Mouse (Mus musculus): ENCODE data around the gene Tmc6.

The Tmc6 gene

DNA sequence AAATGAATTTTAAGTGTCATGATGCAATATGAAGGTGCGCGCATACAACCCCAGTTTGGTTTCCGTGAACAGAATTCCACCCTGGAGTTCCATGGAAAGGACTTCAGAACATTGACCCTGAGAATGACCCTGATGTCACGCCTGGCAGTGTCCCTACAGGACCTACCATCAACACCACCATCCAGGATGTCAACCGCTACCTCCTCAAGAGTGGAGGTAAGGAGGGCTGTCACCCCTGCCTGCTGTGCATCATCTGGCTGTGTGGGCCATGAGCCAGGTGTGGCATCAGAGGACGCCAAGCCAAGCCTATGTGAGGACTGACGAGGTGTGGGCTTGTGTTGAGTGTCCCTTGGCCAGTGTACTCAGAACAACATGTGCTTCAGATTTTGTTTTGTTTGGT is 26.1 kb downstream of the Tmc6 start:
- DNase-seq (ENCODE audit: low read depth), result no peak

DNA sequence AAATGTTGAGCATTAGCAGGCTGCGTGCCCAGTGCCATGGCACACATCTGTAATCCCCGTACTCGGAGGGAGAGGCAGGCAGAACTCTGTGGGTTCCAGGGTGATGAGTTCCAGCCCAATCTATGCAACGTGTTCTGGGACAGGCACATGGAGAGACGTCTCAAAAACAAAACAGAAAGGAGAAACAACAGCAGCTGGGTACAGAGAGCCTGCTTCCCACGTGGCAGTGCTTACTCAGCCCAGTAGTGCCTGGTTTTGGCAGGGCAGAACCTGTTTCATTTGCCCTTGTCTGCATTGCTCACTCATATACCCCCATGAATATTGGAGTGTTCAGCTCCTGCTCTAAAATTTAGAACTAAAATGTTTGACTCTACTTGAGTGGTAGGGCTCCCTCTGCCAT is 30.5 kb downstream of the Tmc6 start:
- DNase-seq (ENCODE audit: low read depth), result no peak

DNA sequence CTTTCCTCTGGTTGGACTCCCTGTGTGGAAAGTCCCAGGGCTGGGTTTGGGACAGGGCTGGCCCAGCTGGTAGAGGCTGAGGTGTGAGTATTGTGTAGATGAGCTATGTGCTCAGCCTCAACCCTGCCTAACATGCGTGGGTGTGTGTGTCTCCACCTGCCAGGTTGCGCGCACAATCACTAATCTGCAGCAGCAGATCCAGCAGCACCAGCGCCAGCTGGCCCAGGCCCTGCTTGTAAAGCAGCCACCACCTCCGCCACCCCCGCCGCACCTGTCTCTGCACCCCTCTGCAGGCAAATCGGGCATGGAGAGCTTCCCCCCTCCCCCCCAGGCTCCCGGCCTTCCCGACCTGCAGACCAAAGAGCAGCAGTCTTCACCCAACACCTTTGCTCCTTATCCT is 32.6 kb downstream of the Tmc6 start:
- no peak for DNase-seq (ENCODE audit: low read depth)

DNA sequence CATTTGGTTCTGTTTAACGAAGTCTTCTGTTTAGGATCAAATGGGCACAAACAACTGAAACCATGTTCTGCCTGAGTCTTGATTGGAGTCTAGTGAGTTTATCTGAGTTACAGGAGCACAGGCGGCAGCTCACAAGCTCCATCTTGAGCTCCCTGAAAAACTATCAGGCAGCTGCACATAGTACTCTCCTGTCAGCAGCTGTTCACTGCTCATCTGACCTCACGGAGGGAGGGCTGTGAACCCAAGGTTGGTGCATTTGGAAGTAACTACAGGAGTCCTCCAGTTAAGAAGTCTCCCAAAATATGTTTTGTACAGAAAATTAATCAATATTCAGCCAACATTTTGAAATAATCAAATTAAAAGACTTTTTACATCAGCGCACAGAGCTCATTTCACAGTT is 33.4 kb downstream of the Tmc6 start:
- DNase-seq (ENCODE audit: low read depth), result no peak

DNA sequence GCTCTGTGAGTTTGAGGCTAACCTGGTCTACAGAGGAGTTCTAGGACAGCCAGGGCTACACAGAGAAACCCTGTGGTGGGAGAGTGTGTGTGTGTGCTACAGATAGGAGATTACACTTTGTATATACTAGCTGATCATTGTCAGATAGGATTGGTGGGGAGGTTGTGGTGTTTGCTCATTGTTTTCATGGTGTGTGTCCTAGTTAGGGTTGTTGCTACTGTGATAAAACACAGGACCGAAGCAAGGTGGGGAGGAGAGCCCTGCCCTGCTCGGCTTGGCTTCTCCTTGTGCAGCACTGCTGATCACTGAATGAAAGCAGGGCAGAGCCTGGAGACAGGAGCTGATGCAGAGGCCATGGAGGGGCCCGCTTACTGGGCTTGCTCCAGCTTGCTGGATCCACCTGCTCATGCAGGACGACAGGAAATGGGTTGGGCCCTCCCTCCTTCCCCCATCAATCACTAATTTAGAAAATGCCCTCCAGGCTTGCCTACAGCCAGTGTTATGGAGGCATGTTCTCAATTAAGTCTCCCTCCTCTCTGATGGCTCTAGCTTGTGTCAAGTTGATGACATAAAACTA is 38.5 kb downstream of the Tmc6 start:
- no peak for DNase-seq (ENCODE audit: low read depth)

DNA sequence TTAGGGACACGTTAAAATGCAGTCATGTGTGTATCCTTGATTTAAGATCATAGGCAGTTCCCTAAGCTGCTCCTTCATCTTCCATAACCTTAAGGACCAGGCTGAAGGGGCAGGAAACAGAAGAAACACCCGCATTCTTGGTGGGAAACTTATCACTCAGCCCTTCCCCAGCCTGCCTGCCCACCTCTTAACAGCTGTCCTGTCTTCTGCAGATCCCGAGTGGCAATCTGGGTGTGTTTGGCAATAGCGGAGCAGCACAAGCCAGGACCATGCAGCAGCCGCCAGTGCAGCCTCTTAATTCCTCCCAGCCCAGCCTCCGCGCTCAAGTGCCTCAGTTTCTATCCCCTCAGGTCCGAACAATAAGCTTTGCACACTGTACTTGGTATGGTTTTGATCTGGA is 39.3 kb downstream of the Tmc6 start:
- no peak for DNase-seq (ENCODE audit: low read depth)

DNA sequence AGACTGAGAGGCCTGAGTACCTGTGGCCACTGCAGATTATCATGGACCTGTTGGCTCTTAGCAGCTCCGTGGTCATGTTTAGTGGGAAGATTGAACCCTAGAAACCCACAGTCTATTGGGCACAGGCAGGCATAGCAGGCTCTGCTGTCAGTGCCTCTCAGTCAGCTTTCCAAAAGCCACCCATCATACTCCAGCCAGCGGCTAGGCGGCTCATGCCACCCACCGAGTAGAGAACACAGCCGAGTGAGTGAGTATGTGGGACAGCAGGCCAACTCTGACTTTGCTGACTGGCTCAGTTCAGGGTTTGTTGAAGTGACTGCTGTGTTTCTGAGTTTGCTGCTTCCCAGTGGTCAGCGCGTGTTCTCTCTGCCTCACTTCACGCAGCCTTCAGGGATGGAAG is 39.8 kb downstream of the Tmc6 start:
- DNase-seq (ENCODE audit: low read depth), result no peak

DNA sequence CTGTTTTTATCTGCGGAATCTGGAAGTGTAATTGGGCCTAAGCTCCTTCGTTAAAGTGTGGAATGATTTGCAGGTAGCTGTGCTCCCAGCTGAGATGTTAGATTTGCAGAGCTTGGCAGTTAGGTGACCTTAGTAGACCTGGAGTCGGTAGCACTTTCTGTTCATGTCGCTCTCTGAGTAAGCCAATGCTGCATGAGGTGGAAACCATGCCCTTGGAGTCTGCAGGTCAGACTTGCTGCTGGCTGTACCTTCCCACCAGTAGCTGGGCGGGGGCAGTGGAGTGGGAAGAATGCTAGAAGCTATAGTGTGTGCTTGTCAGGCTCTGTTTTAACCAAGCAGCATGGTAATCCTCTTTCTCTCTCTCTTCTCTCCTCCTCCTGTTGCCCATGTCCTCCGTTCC is 40.9 kb downstream of the Tmc6 start:
- no peak for DNase-seq (ENCODE audit: low read depth)

DNA sequence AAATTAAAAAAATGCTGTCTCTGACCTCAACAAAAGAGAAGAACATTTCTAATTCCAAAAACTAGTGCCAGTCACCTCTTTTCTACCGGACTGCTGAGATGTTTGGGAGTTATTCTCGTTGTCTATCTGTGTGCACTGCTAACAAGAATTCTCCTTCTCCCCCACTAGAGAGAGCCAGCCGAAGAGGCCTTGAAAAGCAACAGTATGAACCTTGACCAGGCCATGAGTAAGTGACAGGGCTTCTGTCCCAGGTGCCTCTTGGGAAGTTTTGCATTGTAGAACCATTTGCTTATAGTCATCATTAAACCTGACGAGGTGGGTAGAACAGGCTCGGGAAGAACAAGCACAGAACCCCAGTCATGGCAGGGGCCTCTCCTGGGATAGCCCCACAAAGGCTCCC is 43.9 kb downstream of the Tmc6 start:
- no peak for DNase-seq (ENCODE audit: low read depth)

DNA sequence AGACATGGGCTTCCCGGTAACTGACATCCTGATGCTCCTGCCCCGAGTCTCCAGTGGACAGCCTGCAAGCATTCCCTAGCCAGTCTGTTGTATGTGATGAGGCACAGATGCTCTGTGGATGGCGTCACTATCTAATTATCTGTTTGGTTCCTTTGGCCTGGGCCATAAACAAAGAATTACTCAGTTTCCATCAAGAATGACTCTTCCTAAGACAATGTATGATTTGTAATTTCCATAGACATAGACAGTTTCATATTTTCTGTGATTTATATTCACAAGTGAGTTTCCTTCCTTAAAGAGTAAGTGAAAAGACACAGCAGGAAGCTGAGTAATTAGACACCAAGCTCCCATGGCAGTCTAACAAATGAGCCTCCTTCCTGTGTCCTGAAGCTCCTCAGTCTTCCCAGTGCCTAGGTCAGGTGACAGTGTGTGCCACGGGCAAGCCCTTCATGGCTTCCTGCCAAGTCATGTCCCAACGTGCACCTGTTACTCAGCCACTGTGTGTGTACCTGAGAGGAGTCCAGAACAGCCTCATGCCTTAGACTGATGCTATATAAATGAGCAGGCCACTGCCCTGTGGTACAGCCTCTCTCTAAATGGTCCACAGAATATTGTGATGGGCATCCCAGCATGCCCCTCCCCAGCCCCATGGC is 45.8 kb downstream of the Tmc6 start:
- no peak for DNase-seq (ENCODE audit: low read depth)

DNA sequence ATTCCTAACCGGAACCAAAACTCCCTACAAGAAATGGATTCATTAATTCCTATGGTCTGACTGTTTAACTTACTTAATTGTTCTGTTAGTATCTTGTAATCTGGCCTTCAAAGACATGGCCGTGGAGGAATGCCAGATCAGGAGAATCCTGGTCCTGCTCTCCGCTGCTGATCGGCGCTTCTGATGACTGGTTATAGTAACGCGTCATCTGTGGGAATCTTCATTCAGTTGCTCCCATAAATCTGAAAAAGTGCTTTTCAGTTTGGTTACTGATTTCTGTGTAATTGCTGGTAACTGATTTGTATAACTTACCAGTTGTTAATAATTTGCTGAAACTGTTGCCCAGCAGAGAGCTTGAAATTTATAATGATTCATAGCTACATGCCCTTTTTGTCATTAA is 50.5 kb downstream of the Tmc6 start:
- DNase-seq (ENCODE audit: low read depth), result no peak

DNA sequence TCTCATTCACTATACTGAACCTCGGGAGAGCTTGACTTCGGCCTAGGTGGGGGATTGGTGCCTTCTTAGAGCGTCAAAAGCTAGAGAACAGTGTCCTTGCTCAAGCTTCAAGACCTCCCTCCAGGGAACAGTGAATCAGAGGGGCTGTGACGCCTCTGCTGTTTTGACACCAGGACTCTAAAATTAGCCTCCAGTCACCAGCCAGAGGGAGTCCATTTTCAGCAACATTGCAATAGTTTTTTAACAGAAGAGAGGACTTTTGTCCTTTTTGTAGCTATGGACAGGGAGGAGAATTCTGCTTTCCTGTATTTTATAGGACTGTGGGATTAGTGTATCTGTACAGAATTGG is 51.5 kb downstream of the Tmc6 start:
- DNase-seq (ENCODE audit: low read depth), result no peak

DNA sequence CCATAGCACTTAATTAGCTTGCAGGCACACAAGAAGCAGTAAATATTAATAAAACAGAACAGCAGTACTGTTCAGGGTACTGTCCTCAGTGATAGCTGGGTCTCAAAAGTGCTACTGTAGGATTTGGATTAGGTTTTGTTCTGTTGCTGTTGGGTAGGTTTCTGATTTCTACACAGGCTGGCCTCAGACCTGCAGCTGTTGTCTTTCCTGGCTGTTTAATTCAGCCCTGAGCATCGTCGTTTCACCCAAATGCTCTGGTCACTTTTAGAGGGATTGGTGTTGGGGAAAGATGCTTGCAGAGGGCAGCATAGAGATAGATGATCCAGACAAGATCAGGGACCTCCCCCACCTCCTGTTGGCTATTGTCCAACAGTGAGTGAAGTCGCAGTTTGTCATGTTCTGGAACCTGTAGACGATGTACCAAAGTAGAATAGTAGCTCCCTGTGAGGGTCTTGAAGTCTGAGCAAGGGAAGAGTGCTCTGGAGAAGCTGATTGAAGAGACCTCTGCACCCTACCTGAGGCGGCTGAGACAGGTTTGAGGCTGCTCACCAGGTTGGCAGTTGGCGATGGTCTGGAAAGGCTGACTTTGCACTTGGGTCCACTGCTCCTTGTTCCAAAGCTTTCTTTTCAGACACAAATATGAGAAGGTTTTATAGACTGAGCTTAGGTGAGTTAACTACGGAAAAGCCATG is 52.1 kb downstream of the Tmc6 start:
- DNase-seq (ENCODE audit: low read depth), result no peak

DNA sequence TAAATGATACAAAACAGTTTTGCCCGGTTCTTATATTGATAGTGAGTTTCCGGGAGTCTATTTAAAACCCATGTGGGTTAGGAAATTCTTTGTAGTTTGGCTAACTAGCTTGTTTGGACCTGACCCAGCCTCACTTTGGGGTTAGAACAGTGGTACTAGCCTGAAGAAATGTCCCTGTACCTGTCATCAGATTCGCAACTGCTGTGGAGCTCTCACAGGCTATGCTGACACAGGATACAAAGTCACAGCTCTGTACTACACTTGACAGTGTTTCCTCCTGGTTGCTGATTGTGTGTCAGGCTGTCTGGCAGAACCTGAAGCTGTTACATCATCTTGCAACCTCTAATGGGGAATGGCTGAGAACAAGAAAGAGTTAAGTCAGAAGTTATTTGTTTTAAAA is 52.7 kb downstream of the Tmc6 start:
- DNase-seq (ENCODE audit: low read depth), result no peak

DNA sequence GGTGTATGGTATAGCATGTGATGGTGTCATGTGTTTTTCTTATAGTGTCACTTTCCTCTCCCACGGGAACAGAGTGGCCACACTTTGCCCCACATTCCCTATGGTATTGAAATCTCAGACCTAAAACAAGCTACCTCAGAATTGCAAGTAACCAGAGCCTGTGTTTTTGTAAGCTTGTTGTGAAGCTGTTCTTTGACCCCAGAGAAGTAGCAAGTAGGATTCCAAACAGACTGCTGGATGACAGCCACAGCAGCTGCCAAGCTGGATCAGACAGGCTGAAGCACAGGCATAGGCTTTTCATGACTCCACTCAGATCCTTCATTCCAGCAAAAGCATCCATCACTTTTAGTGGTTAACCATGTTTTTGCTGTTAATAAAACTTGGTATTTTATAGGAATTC is 53.2 kb downstream of the Tmc6 start:
- no peak for DNase-seq (ENCODE audit: low read depth)

DNA sequence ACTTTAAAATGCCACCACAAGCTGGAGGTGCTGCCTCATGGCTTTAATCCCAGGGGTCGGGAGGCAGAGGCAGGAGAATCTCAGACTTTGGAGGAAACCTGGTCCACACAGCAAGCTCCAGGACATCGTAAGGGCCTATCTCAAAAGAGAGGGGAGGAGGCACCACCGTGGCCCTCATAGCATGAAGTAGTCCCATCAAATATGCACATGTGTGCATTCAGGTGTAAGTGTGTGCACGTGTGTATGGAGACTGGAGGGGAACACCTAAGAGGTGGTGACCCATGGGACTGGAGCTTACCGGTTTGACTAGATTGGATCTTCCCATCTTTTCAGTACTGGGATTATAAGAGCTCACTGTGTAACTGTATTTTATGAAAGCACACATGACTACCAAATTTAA is 53.8 kb downstream of the Tmc6 start:
- no peak for DNase-seq (ENCODE audit: low read depth)

DNA sequence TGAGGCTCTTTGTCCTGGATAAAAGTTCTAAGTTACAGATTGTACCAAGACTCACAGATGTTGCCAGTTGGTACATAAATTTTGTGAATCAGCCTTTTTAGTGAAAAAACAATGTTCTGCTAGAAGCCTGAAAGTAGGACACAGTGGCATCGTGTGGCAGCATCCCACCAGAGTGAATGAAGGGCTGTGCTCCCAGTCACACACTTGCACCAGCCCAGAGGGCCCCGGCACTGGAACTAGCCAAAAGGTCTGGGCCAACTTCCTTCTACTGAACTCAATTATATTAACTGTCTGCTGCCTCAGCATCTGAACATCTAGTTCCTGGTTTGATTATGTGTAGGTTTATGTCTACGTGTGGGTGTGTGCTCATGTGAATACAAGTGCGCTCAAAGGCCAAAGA is 55.0 kb downstream of the Tmc6 start:
- no peak for DNase-seq (ENCODE audit: low read depth)

DNA sequence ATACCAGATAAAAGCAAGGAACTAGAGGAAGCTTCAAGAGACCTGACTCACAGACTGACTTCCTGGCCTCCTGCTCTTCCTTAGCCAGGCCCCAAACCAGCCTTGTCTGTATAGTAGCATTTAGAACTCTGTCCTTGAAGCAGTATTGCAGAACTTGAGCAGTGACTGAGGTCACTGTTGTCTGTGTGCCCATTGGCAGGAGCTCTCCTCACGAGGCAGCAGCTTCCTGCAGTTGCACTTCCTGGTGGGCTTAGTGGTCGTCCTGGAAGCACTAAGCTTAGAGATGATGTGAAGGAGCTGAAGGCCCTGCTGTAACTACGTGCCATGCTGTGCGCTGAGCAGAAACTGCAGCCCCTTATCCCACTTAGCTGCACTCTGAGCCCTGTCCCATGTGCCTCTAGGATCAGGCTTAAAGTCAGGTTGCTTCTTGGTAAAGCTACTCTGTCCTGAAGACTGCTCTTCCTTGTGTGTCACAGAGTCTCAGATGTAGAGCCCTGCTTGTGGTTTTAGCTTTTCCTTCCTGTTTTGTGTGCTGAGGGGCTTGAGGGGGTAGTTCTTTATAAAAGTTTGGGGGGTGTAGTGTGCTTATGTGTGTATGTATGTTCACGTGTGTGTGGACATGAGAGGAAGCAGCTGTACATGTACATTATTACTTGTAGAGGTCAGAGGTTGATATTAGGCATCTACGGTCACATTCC is 57.2 kb downstream of the Tmc6 start:
- DNase-seq (ENCODE audit: low read depth), result peak; percentile 19

DNA sequence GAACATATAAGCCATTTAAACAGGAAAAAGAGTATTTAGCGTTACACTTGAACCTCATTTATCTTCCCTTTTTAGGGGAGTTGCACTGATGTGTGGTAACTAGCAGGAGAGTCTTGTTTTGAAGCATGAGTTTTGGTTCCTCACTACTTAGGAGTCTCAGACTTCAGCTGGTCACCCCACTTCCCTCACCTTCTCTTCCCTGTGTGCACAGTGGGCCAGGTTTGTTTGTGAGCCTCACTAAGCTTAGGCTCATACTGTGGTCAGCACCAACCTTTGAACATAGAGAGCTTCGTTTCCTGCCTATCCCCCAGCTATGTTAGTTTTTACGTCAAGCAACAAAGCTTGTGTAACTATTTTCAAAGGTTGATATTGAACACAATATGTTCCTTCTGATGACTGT is 63.2 kb downstream of the Tmc6 start:
- peak; percentile 29 for DNase-seq (ENCODE audit: low read depth)

All from naive thymus-derived CD4-positive, alpha-beta T cell, adult 2 months (primary cell).